Mouse (Mus musculus) adrenal gland, postnatal 14 days (tissue): ENCODE data around the gene Ccnq. TPM values are rescaled to one million over a fixed set of nuclear protein-coding genes. Genes with fewer than 3 reads are reported as not detected.

ENCODE experiments used
- microRNA-seq, 2 experiments: library from miRNA; unstranded; fragments of <30 nt; microRNA quantifications; one replicate each; pipeline ENCODE4 v1.2.0; 2021
- total RNA-seq: library from RNA; stranded (reverse); gene quantifications from 2 replicates; pipeline ENCODE4 v1.2.3, GENCODE M21; 2021

The Ccnq gene
- total RNA-seq, 1 experiment from 2014 or later, result 34.1 TPM

Small RNA genes within 50 kb of the gene (microRNA-seq; reads per million reads assigned to microRNA genes)
- gene Gm23840, result 0 reads per million in 2 experiments

Other genes starting within 250 kb of the Ccnq start
- not detected in 2 replicates for gene Sebox, start 248.3 kb downstream of the Ccnq start, total RNA-seq
- 26.3 and 29.6 TPM in 2 replicates for gene Tmem199, start 239.6 kb downstream of the Ccnq start, total RNA-seq
- 177 and 186 TPM in 2 replicates for gene Poldip2, start 239.5 kb downstream of the Ccnq start, total RNA-seq
- gene Tnfaip1, start 215.4 kb downstream of the Ccnq start, total RNA-seq, result 47.9 and 49.4 TPM in 2 replicates
- gene Ift20, start 215.4 kb downstream of the Ccnq start, total RNA-seq, result 81.5 and 90.2 TPM in 2 replicates
- gene Tmem97, start 201.0 kb downstream of the Ccnq start, total RNA-seq, result 34.1 and 45.0 TPM in 2 replicates
- 51.7 and 53.0 TPM in 2 replicates for gene Nlk, start 54.4 kb downstream of the Ccnq start, total RNA-seq
- gene Lyrm9, start 74.9 kb upstream of the Ccnq start, total RNA-seq, result 26.1 and 32.7 TPM in 2 replicates
- 2.8 and 4.1 TPM in 2 replicates for gene Nos2, start 169.1 kb upstream of the Ccnq start, total RNA-seq
- 39.8 and 79.2 TPM in 2 replicates for gene Lgals9, start 233.2 kb upstream of the Ccnq start, total RNA-seq